Mouse (Mus musculus): Measurements from ENCODE around the gene Mad1l1. TPM values are rescaled to one million over a fixed set of nuclear protein-coding genes. Genes with fewer than 3 reads are reported as not detected.

The Mad1l1 gene
- total and polyA plus RNA-seq, 3 experiments = 40.5 to 65.2 TPM; not detected in 1

- Histone ChIP-seq H3K4me3 (ENCODE audit: control insufficient read depth in 1 of 2, insufficient read depth in 1 of 2, low read depth in 2 of 2, low read length in 2 of 2) (no peak overlapping the region), H3K4me1 (ENCODE audit: control insufficient read depth in 1 of 2, insufficient read depth in 2 of 2, low read length in 2 of 2) (no peaks in the 10 kb centered on the region), H3K36me3 (ENCODE audit: control insufficient read depth in 1 of 2, insufficient read depth in 2 of 2, low read length in 2 of 2) (peaks cover 0 to 9% of the 10 kb centered on the region in 2 experiments; a peak in 1 of 4 replicates), H3K27me3 (ENCODE audit: control insufficient read depth in 1 of 2, insufficient read depth in 2 of 2, low read length in 2 of 2) (no peaks in the 10 kb centered on the region), H3K27ac (ENCODE audit: control insufficient read depth, low read depth, low read length) (no peak overlapping the region), H3K79me2 (ENCODE audit: control insufficient read depth, insufficient read depth, low read length, poor library complexity) (no peaks in the 10 kb centered on the region), H3K9me3 (replicated peaks; ENCODE audit: insufficient read depth, low read length) (no peaks in the 10 kb centered on the region), H3K9ac (ENCODE audit: control insufficient read depth, low read depth, low read length, poor library complexity, severe bottlenecking) (no peak overlapping the region)
- TF ChIP-seq E2F4 (IDR thresholded peaks at IDR 0.05; ENCODE audit: borderline replicate concordance, low read depth, low read length) = no peak
- TF ChIP-seq NRF1 (IDR thresholded peaks at IDR 0.05; ENCODE audit: insufficient read depth, low read depth, low read length, poor library complexity, severe bottlenecking) = no peak
- no peak for TF ChIP-seq GABPA (IDR thresholded peaks at IDR 0.05; ENCODE audit: low read depth, low read length)
- no peak for TF ChIP-seq MAFK (IDR thresholded peaks at IDR 0.05; ENCODE audit: borderline replicate concordance, low read depth, low read length)
- no peak for TF ChIP-seq MEF2A (IDR thresholded peaks at IDR 0.05; ENCODE audit: extremely low read depth, insufficient replicate concordance, low read depth, low read length, poor library complexity, severe bottlenecking)
- TF ChIP-seq ZC3H11A (IDR thresholded peaks at IDR 0.05; ENCODE audit: low read depth, low read length) = no peak
- no peak for DNase-seq (ENCODE audit: low read depth, low spot score)
Measured at GRCm38 (mm10) chr5:140284761-140285160, 36.6 kb downstream of the Mad1l1 start.

- peaks cover 0 to 9% of the 10 kb centered on the region in 2 experiments; a peak in 1 of 4 replicates for H3K36me3 ChIP-seq (ENCODE audit: control insufficient read depth in 1 of 2, insufficient read depth in 2 of 2, low read length in 2 of 2)
- no peak for TF ChIP-seq NELFE (IDR thresholded peaks at IDR 0.05; ENCODE audit: low read depth, low read length)
- TF ChIP-seq SMC3 (IDR thresholded peaks at IDR 0.05; ENCODE audit: low read depth, low read length) = no peak
- no peak for TF ChIP-seq GABPA (IDR thresholded peaks at IDR 0.05; ENCODE audit: low read depth, low read length)
- TF ChIP-seq CHD2 (IDR thresholded peaks at IDR 0.05; ENCODE audit: low read length) = no peak
- TF ChIP-seq USF2 (IDR thresholded peaks at IDR 0.05; ENCODE audit: borderline replicate concordance in 1 of 2, insufficient read depth in 1 of 2, low read depth in 1 of 2, low read length in 2 of 2) = no peak
Measured at GRCm38 (mm10) chr5:140284011-140284410, 37.3 kb downstream of the Mad1l1 start.

GRCm38 (mm10) chr5:140282900-140283299, 38.5 kb downstream of the Mad1l1 start:
- Histone ChIP-seq H3K27ac (ENCODE audit: control insufficient read depth, low read depth, low read length) (no peak overlapping the region), H3K9ac (ENCODE audit: control insufficient read depth, low read depth, low read length, poor library complexity, severe bottlenecking) (no peak overlapping the region), H3K79me2 (ENCODE audit: control insufficient read depth, insufficient read depth, low read length, poor library complexity) (no peaks in the 10 kb centered on the region), H3K4me3 (ENCODE audit: control insufficient read depth in 1 of 2, insufficient read depth in 1 of 2, low read depth in 2 of 2, low read length in 2 of 2) (no peak overlapping the region), H3K9me3 (replicated peaks; ENCODE audit: insufficient read depth, low read length) (no peaks in the 10 kb centered on the region), H3K27me3 (ENCODE audit: control insufficient read depth in 1 of 2, insufficient read depth in 2 of 2, low read length in 2 of 2) (no peaks in the 10 kb centered on the region), H3K36me3 (ENCODE audit: control insufficient read depth in 1 of 2, insufficient read depth in 2 of 2, low read length in 2 of 2) (peaks cover 0 to 9% of the 10 kb centered on the region in 2 experiments; a peak in 1 of 4 replicates), H3K4me1 (ENCODE audit: control insufficient read depth in 1 of 2, insufficient read depth in 2 of 2, low read length in 2 of 2) (no peaks in the 10 kb centered on the region)
- TF ChIP-seq CHD1 (IDR thresholded peaks at IDR 0.05; ENCODE audit: low read depth, low read length) (no peak), ELF1 (IDR thresholded peaks at IDR 0.05; ENCODE audit: low read depth, low read length) (no peak), EP300 (IDR thresholded peaks at IDR 0.05; ENCODE audit: low read depth in 1 of 2, low read length in 2 of 2) (no peak), CTCF (IDR thresholded peaks at IDR 0.05 in 2 of 3, conservative IDR thresholded peaks at IDR 0.05 in 1 of 3; ENCODE audit: control insufficient read depth in 1 of 3, insufficient read depth in 1 of 3, low read depth in 2 of 3, low read length in 3 of 3, poor library complexity in 1 of 3, severe bottlenecking in 1 of 3) (no peak), TCF12 (IDR thresholded peaks at IDR 0.05; ENCODE audit: low read depth, low read length) (no peak), USF1 (IDR thresholded peaks at IDR 0.05; ENCODE audit: low read depth, low read length) (no peak), E2F4 (IDR thresholded peaks at IDR 0.05; ENCODE audit: borderline replicate concordance, low read depth, low read length) (no peak), MYC (IDR thresholded peaks at IDR 0.05; ENCODE audit: low read depth, low read length) (no peak), POLR2AphosphoS2 (IDR thresholded peaks at IDR 0.05; ENCODE audit: low read length) (no peak), MAX (IDR thresholded peaks at IDR 0.05; ENCODE audit: low read length) (no peak), GATA1 (IDR thresholded peaks at IDR 0.05; ENCODE audit: low read depth, low read length) (no peak), SIN3A (IDR thresholded peaks at IDR 0.05; ENCODE audit: low read length) (no peak), RCOR1 (IDR thresholded peaks at IDR 0.05; ENCODE audit: low read depth, low read length) (no peak)
- no peak for DNase-seq (ENCODE audit: low read depth, low spot score)

More at GRCm38 (mm10) chr5:140284011-140284410, 37.3 kb downstream of the Mad1l1 start:
- Histone ChIP-seq H3K27me3 (ENCODE audit: control insufficient read depth in 1 of 2, insufficient read depth in 2 of 2, low read length in 2 of 2) (no peaks in the 10 kb centered on the region), H3K9ac (ENCODE audit: control insufficient read depth, low read depth, low read length, poor library complexity, severe bottlenecking) (no peak overlapping the region), H3K27ac (ENCODE audit: control insufficient read depth, low read depth, low read length) (no peak overlapping the region), H3K4me3 (ENCODE audit: control insufficient read depth in 1 of 2, insufficient read depth in 1 of 2, low read depth in 2 of 2, low read length in 2 of 2) (no peak overlapping the region), H3K79me2 (ENCODE audit: control insufficient read depth, insufficient read depth, low read length, poor library complexity) (no peaks in the 10 kb centered on the region), H3K9me3 (replicated peaks; ENCODE audit: insufficient read depth, low read length) (no peaks in the 10 kb centered on the region), H3K4me1 (ENCODE audit: control insufficient read depth in 1 of 2, insufficient read depth in 2 of 2, low read length in 2 of 2) (no peaks in the 10 kb centered on the region)
- DNase-seq (ENCODE audit: low read depth, low spot score) = no peak

Data from MEL (cell line).